Mouse (Mus musculus) spleen, postnatal 10 days (tissue): ENCODE data around the gene Adprh.
"Not testable (repeated sequence)": the region's sequence is repeated elsewhere in the genome, so short reads cannot be mapped to it uniquely, and the experiment has no call there.

Source experiments
- DNase-seq, 2 experiments: peaks; one replicate each; pipeline ENCODE4 v3.0.0; 2021 to 2022; ENCODE audit warnings: low spot score in 2 of 2

Adprh gene

GRCm38 (mm10) chr16:38467091-38467916, 14.8 kb upstream of the Adprh start:
- DNase-seq = no peak

GRCm38 (mm10) chr16:38466089-38466488, 13.6 kb upstream of the Adprh start:
- no peak for DNase-seq

GRCm38 (mm10) chr16:38463305-38463704, 10.8 kb upstream of the Adprh start:
- no peak for DNase-seq

- no peak for DNase-seq
These were observed 9.7 kb upstream of the Adprh start for GRCm38 (mm10) chr16:38462161-38462560.

- DNase-seq = no peak
These were observed 9.2 kb upstream of the Adprh start for GRCm38 (mm10) chr16:38461749-38462148.

- no peak for DNase-seq
These were observed 7.5 kb upstream of the Adprh start for GRCm38 (mm10) chr16:38459990-38460389.

- no peak for DNase-seq
These were observed 6.2 kb upstream of the Adprh start for GRCm38 (mm10) chr16:38458600-38459280.

GRCm38 (mm10) chr16:38456812-38457567, 4.5 kb upstream of the Adprh start:
- DNase-seq = no peak

- no peak for DNase-seq
These were observed 3.3 kb upstream of the Adprh start, which contains the start of gene Cd80 for GRCm38 (mm10) chr16:38455511-38456418. Cd80 (plus strand) TSS chr16:38455561.

- no peak for DNase-seq
These were observed 2.2 kb upstream of the Adprh start for GRCm38 (mm10) chr16:38454533-38455254.

- no peak for DNase-seq
These were observed 1.4 kb upstream of the Adprh start for GRCm38 (mm10) chr16:38453952-38454351.

GRCm38 (mm10) chr16:38453203-38453553, 675 bp upstream of the Adprh start:
- DNase-seq = no peak

- DNase-seq = no peak
These were observed 890 bp downstream of the Adprh start for GRCm38 (mm10) chr16:38451421-38452205.

- no peak for DNase-seq
These were observed 1.8 kb downstream of the Adprh start for GRCm38 (mm10) chr16:38450707-38451106.

- DNase-seq = no peak
These were observed 4.0 kb downstream of the Adprh start for GRCm38 (mm10) chr16:38448458-38448857.

- no peak for DNase-seq
These were observed 5.1 kb downstream of the Adprh start for GRCm38 (mm10) chr16:38447366-38447765.

GRCm38 (mm10) chr16:38446141-38446540, 6.4 kb downstream of the Adprh start:
- not testable (repeated sequence) for DNase-seq

- no peak for DNase-seq
These were observed 6.9 kb downstream of the Adprh start for GRCm38 (mm10) chr16:38445576-38445975.

GRCm38 (mm10) chr16:38445046-38445445, 7.5 kb downstream of the Adprh start:
- no peak for DNase-seq
